Mouse (Mus musculus): ENCODE results near the gene Stx18.

- no peak for TF ChIP-seq POLR2A (IDR thresholded peaks at IDR 0.05; ENCODE audit: extremely low read depth, insufficient read depth, low read length)
- no peak for TF ChIP-seq CTCF (IDR thresholded peaks at IDR 0.05; ENCODE audit: low read depth, low read length)
Observed at GRCm38 (mm10) chr5:38038274-38038673, 268 bp upstream of the Stx18 start.
